Mouse (Mus musculus): ENCODE results near the gene Rab3a.

DNA sequence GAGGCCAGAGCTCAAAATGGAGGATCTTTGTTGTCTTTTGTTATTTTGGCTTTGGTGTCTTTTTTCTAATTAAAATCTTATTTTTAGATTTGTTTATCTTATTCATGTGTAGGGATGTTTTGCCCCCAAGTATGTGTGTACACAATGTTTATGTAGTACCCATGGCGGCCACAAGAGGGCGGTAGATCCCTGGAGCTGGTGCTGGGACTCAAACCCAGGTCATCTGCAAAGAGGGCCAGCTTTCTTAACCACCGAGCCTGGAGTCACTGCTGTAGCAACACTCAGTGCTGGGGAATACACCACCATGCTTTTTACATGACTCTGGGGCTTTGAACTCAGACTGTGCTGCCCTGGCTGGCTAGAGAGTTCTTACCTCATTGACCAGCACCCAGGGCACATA, 8.9 kb downstream of the Rab3a start:
- TF ChIP-seq CTCF (IDR thresholded peaks at IDR 0.05; ENCODE audit: low read depth, low read length): peak; percentile 88
- TF ChIP-seq POLR2A (IDR thresholded peaks at IDR 0.05; ENCODE audit: extremely low read depth, insufficient read depth, low read length): no peak
